Mouse (Mus musculus): Measurements from ENCODE around the gene Grip2.
A peak's percentile ranks its signal among the peaks of the same experiment; 100 is the strongest.

Gene Grip2

DNA sequence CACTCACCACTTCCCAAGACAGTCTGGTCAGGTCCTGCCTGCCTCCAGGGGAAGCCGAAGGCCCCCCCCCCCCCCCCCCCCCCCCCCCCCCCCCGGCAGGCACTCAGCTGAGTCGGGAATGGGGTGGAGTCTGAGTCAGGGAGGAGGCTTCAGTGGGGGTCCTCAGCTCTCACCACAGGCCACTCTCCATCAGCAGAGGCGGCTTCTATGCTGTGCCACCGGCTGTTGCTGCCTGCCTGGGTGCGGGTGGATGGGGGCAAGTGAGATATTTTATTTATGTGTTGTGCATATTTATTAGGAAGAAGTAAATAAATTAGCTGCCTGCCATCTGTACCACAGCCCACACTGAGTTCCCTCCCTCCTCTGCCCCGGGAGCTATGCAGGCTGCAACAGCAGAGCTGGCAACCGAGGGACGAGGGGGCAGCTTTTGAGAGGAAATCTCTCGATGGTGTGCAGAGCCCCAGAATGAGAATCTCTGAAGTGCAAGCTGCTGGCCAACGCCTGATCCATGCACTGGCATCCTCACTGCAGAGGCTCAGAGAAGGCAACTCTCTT is at the start of gene Grip2:
TSS of gene Grip2 (minus strand) at position 235 of the 555 bp plus-strand sequence.
- DNase-seq (ENCODE audit: extremely low spot score), result no peak

DNA sequence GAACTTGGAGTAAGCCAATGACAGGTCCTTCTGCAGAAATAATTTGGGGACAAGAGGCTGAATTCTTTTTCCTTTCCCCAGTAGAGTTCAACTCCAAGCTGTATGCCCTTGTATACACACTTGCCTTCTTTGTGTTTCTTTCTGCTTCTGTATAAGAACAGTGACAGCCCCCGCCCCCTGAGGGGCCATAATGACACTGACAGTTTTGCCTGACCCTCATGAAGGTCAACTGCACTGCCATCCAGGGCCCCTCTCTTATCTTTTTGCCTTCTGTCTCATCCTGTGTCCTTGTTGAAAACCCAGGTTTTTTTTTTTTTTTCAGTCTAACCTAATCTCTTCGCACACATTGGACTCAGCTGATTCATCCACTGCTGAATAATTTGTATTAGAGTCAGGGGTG is 45.7 kb upstream of the Grip2 start:
- no peak for DNase-seq (ENCODE audit: extremely low spot score)

DNA sequence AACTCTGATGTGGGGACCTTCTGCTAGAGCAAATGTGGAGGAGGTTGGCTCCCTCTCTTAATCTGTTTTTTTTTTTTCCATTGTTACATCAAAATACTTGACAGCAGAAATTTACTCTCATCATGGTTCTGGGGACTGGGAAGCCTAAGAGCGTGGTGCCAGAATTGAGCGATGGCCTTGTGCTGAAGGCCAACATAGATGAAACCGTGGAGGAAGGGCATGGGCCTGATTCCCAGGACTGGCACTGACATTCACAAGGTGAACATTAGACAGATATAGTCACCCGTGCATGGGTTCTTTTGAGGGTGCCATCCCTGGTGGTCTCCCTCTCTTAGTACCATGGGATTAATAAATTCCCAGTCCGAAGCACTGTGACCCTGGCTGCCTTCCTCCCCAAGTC is 41.0 kb upstream of the Grip2 start:
- DNase-seq (ENCODE audit: extremely low spot score), result no peak

DNA sequence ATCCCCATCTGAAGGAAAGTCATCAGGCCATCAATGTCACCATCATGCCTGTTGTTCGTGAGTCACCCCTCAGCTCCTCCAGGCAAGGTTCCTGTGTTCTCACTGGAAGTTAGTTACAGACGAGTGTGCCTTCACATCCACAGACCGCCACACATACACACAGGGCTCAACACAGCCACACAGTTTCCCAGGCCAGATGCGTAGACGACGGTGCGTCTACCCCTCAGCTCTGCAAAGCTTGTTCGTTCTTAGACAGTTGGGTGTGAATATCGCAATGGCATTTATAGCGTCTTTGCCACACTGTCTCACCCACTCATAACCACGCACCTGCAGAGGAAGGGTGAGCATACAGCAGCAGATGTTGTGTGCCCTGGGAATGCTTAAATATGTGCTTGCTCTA is 38.6 kb upstream of the Grip2 start:
- DNase-seq (ENCODE audit: extremely low spot score), result no peak

DNA sequence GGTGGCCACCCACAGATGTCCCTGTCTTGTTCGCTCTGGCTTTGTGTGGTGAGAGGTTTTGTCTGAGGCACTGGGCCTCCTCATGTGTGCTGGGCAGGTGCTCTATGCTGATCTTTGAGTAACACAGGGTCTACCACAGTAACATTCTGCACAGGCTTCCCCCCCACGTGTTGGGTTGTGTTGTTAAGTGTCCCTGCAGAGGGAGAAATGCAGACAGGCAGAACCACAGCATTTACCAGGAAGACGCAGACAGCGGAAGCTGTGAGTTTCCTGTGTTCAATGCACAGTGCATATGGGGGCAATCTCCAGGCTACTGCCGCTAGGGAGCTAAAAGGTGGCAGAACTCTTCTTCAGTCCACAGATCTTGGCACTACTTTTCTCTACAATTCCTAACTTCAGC is 37.5 kb upstream of the Grip2 start:
- DNase-seq (ENCODE audit: extremely low spot score), result no peak

DNA sequence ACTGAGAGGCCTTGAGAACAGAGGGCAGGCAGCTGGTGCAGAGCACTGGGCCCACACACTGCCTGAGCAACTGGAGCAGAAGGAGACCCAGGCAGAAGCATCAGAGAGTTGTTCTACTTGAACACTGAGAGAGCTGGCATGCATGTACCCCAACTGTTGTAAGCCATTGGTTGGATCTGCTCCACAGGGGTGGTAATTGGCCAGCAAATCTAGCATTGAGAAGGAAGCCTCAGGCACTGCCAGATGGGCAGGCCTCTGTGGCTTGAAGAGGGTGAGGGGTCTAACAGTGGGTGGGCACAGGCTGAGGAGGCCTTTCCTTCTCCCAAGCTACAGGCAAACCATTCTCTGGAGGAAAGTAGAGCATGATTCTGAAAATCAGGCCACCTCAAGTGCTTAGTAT is 35.8 kb upstream of the Grip2 start:
- no peak for DNase-seq (ENCODE audit: extremely low spot score)

DNA sequence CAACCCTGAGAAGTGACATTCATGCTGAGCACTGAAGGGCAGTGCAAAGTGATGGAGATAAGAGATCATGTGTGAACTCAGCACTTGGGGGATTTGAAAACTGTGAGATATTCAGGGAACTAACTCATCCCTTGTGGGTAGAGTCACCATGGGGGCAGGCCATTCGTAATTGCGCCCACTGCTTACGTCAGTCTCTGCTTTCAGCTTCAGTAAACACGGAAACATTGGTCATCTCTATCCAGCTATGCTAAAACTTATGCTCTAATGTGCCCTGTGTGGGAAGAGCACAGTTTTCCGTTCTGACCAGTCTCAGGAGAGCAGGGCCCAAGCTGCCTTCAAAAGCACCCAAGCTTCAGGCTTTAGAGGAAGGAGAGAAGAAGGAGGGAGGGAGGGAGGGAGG is 31.3 kb upstream of the Grip2 start:
- DNase-seq (ENCODE audit: extremely low spot score), result no peak

DNA sequence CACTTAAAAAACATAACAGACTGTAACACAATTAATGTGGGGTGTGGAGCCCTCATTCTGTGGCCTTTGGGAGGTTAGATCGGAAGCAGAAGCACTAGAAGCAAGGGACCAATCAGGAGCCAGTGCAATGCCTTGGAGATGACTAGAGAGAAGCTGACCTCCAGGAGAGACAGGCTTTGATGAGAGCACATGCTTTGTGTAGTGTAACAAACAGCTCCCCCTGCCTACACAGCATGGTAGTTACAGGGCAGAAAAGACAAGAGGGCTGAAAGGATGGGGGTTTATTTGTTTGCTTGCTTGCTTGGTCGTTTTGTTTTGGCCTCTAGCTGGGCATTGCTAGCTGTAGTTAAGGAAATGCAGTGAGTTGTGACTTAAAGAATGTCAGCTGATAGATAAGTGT is 25.5 kb upstream of the Grip2 start:
- peak; percentile 52 for DNase-seq (ENCODE audit: extremely low spot score)

DNA sequence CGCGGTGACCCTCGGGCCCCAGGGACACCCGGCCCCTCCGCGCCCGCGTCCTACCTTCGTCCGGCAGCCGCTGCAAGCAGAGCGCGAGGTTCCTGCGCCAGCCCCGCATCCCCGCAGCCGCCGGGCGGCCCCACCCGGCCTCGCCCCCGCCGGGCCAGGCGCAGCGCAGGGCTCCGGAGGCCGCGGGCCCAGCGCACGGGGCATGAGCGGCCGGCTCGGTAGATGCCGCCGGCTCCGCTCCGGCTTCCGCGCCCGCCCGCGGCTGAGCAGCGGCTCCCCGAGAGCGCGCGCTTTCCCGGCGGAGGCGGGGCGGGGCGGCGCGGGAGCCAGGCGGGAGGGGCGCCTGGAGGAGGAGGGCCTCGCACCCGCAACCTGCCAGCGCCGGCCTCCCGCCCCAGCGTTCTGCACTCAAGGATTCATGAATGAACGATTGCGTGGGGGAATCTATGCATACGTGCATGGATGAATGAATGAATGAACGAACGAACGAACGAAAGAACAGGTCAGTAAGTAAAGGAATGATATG is 16.6 kb upstream of the Grip2 start:
- peak; percentile 22 for DNase-seq (ENCODE audit: extremely low spot score)

DNA sequence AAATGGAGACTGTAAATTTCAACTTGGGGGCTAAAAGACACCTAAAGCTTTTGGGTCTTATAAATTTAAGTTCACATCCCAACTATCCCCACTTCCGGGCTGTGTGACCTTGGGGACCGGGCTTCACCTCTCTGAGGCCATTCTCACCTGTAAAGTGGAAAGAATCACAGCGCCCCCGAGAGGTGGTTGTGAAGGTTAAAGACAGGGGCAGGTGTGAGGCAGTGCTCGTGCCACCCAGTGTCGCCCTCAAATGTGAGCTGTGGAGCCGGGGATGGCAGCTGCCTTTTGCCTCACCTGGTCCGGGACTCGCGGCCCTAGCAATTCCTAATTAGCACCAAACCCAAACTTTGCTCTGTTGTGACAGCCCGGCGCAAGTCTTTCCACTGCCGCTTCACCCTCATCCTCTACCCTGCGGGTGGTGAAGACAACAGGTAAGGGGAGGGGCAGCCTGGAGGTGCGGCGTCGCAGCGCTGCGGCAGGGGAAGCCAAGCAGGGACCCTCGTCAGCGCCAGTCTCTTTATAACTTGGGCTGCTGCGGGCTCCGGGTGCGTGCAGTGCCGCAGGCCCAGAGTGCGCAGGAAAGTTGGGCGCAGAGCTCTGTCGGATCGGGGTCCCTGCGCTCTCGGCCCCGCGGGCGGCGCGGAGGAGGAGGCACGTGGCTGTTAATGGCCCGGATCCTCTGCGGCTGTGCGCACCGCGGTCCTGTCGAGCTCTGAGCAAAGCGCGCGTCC is 16.0 kb upstream of the Grip2 start:
- no peak for DNase-seq (ENCODE audit: extremely low spot score)

DNA sequence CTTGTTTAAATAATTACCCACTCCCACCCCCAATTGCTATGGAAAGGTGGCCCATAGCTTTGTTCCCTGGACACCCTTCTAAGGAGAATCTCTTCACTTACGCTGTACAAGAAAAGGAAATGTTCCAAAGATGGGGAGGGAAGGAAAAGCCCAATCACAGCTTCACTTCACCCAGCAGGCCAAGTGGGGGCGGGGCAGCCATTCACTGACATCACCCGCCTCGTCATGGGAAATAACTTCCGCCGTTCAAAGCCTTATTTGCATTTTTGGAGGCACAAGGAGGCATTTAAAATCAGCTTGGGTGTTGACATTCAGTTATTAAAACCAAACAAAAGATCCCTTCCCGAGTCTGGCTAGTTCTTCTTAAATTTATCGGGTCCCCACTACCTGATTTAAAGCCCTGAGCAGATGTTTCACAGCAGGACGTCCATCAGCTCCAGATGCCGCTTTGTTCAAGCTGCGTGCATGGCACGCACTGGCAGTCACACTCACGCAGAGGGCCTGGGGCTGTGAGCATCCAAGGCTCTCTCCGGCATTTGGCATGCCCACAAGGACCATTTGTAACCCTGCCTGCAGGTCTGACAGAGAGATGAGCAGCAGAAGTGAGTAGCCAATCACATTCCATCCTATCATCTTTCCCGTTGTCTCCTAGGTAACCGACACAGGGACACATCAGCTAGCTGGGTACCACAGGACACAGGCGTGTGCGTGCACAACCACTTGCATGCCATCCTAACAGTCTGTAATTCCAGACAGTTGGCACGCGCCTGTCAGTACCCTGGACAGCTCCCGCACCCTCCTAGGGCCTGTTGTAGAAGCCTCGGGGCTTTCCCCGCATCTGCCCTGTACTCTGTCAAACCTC is 12.2 kb upstream of the Grip2 start:
- DNase-seq (ENCODE audit: extremely low spot score), result peak; percentile 70

DNA sequence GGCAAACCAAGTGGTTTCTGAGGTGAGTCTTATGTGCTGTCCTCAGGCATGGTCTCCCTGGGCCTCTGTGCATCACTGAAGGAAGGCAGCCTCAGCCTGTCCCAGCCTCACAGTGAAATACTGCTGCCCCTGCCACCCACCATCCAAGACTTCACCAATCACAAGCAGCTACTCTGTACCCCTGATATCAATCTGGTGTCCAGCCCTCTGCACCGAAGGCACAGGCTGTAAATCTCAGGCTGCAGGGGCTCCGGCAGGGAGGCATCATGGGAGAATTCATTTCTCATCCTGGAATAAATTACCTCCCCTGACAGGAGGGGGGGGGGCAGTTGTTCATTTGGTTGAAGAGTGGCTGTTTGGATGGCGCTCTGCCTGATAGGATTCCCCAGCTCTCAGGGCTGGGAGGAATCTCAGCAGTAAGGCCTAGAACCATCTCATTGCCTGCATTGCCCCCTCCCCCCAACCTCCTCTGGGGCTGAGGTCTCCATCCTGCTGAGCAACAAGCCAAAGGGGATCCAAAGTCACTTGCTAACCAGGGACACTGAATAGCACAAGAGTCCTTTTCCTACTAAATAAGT is 5.9 kb upstream of the Grip2 start:
- no peak for DNase-seq (ENCODE audit: extremely low spot score)

DNA sequence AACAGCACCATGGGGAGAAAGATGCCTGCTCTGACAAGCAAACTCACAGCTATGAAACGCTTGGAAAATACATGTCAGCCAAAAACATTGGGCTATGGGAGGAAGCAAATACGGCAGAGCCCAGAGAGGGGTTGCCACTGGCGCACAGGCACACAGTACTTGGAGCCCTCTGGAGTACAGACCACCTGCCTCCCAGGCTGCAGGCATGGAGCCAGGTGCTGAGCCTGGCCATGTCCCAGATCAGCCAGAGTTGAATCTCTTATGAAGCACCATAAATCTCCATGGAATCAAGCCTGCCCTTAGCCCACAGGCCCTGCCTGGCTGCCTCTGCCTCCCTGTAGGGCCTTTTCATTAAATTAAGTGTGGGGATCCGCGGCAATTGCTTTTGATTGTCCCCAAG is 876 bp upstream of the Grip2 start:
- no peak for DNase-seq (ENCODE audit: extremely low spot score)

DNA sequence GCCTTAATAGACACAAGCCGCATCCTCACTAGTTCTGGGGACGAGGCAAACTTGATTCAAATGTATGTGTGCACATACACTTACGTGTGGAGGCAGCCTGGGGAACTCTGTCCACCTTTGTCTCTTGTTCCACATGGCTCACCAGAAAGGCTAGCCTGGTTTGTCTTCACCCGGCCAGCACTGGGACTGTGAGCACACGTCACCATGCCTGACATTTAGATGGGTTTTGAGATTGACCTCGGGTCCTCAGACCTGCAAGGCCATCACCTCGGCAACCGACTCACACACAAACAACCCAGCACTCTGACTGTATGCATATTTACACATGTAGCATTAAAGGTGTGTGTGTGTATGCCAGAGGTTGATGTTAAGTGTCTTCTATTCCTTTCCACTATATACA is 8.8 kb downstream of the Grip2 start:
- no peak for DNase-seq (ENCODE audit: extremely low spot score)

DNA sequence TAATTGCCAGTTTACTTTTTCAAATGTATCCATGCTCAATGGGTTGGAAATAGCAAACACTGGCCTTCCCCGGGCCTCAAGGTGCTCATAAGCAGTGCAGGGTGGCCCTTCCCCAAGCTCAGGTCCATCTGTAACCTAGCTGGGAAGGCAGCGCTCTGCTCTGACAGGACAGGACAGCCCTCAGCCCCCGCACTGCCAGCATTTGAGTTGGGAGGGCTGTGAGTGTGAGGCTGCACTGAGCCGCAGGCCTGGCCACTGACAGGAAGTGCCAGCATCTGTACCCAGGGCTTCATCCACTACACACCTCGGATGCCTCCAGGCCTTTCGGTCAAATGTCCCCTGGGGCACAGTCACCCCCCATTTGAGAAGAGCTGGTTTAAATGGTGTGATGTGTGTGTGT is 11.1 kb downstream of the Grip2 start:
- no peak for DNase-seq (ENCODE audit: extremely low spot score)

DNA sequence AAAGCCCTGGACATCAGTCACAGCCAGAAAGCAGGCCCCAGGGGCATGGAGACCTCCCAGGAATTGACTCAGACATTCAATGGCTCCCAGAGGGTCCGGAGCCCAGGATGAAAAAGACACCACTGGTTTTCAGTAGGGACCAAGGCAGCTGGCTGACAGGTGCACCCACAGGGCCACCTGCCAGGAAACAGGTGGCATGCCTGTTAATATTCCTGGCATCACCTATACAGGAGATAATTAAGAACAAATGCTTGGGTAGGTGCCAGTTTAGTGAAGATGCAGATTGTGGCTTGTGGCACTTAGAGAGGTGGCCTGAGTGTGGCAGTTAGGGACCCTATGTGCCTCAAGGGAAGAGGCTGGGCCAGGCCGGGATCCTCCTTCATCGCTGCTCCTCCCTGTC is 13.4 kb downstream of the Grip2 start:
- no peak for DNase-seq (ENCODE audit: extremely low spot score)

DNA sequence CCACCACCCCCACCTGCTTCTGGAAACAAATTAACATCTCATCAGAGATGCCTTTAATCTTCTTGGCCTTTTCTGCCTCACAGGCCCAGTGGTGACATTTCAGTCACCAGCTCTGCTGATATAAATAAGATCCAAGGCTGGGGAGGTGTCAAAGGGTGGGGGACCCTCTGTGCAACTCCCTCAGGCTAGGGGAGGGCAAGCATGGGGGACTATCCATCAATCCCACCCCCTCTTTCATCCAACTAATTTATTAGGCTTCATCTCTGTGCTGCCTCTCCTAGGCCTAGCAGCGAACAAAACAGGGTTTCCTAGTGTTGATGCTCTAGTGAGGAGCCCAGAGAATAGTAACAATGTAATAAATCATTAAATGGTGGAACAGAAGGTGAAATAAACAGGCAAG is 17.0 kb downstream of the Grip2 start:
- DNase-seq (ENCODE audit: extremely low spot score), result no peak

DNA sequence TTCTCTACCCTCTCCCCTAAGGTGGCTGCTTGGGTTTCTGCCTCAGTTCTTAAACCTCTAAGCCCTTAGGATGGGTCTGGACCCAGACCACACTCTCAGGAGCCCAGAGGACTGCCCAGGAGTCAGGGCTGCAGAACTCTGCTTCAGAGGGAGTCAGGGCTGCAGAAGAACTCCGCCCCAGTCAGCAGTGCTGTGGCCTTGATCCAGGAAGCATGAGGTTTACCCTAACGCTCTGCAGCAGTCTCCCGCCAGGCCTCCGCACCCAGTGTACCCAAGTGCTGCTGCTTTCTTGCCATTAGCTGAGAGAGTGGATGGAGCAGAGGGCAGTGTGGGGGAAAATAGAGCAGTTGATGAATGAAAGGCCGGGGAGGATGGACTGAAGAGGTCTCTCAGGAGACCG is 19.0 kb downstream of the Grip2 start:
- no peak for DNase-seq (ENCODE audit: extremely low spot score)

DNA sequence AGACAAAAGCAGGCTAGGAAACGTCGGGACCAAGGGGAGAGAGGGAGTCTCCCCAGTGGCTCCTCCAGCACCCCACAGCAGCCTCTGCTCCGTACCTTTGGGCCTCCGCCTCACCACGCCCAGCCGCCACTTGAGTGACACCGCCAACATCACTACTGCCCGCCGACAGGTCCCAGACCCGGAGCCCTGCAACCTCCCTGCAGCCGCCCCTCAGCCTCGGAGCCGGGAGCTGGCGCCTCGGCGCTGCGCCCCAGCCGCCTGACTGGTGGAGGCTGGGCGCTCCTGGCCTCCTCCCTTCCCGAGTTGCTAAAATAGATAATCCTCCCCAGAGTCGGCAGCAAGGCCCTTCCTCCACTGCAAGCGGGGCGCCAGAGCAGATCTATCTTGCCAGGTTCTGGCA is 19.9 kb downstream of the Grip2 start:
- peak; percentile 36 for DNase-seq (ENCODE audit: extremely low spot score)

DNA sequence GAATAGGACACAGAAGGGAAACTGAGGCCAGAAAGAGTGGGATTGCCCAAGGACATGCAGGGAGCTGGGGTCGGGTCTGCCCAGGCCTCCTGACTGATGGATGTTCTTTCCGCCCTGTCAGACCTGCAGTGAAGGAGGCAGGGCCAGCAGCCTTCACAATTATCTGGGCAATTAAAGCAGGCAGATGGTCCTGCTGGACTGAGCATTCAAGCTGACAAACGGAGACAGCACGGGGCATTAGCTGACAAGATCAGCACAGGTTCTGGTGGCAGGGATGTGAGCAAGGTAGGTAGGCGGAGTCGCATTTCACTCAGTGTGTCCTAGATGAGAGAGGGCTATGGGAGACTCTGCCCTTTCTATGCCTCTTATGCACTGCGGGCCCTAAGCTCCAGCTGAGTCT is 22.9 kb downstream of the Grip2 start:
- no peak for DNase-seq (ENCODE audit: extremely low spot score)

DNA sequence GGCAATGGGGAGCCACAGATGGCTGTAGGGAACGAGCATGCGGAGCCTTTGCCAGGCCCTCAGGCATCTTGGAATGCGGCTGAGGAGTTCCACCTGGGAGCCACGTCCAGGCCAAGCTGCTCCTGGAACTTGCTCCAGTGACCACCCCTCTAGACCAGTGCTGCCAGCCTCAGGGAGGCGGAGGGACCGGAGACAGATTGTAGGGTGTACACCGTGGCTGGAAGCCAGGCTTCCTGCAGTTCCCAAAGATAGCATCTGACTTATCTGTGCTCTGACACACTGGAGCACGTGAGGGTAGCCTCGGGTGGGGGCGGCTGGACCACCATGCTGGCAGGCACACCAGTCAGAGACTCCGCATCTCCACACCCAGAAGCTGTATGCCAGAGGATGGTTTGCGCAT is 28.6 kb downstream of the Grip2 start:
- no peak for DNase-seq (ENCODE audit: extremely low spot score)

DNA sequence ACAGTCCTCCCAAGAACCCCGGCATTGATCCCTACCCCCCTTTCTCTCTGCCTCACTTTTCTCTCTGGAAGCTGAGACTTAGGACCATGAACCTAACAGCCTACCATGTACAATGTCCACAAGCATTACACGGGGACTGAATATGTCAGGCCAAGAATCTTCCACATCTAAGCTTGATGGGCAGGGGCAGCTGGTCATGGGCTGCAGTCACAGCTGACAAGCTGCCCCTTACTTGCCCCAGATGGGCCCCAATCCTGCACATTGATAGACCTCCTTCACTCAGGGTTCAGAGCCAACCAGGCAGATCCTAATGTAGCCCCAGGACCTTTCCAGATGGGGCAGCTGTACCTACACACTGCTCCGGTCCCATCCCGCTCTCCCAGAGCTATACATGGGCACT is 30.3 kb downstream of the Grip2 start:
- DNase-seq (ENCODE audit: extremely low spot score), result no peak

Data from embryo, embryonic 9.5 days (tissue).